Mouse (Mus musculus) liver, adult (tissue): Measurements from ENCODE around the gene Dpp8.

Source experiments
- GATA4 ChIP-seq: IDR thresholded peaks from 2 replicates; pipeline ENCODE4 v1.6.1; 2014; ENCODE audit warnings: mild to moderate bottlenecking, low read length; ENCODE audit not compliant: insufficient replicate concordance

Dpp8 gene

GRCm38 (mm10) chr9:65018588-65019121 is 13.6 kb upstream of the Dpp8 start:
- TF ChIP-seq GATA4: no peak

DNA sequence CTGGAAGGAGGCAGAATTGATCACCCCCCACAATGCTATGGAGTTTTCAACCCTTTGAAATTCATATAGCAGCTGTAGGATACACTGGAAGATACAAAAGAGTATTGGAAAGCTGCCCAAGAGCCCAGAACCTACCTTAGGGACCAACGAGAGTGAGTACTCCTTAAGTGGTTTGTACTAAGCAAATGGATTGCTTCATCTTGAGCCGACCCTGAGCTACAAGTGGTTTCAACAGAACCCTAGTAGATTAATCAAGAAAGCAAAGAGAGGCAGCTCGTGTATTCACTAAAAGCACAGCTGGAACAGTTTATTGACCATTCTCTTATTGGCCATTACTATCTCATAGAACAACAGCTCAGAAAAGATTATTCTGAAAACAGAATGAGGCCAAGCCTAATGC is 13.1 kb upstream of the Dpp8 start:
- TF ChIP-seq GATA4: no peak

DNA sequence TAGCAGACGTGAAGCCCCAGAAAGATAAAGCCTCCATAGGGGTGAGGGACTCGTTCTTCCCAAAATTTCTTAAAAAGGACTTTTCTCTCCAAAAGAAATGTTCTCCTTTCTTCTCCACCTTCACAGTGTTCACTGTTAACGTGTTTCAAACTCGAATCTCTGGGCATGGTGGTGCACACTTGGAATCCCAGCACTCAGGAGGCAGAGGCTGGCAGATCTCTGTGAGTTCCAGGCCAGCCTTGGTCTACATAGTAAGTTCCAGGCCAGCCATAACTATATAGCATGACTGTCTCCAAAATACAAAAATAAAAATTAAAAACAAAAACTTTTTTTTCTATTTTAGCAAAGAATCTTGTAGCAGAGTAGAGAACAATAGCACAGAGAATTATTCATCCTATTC is 12.1 kb upstream of the Dpp8 start:
- TF ChIP-seq GATA4: no peak

DNA sequence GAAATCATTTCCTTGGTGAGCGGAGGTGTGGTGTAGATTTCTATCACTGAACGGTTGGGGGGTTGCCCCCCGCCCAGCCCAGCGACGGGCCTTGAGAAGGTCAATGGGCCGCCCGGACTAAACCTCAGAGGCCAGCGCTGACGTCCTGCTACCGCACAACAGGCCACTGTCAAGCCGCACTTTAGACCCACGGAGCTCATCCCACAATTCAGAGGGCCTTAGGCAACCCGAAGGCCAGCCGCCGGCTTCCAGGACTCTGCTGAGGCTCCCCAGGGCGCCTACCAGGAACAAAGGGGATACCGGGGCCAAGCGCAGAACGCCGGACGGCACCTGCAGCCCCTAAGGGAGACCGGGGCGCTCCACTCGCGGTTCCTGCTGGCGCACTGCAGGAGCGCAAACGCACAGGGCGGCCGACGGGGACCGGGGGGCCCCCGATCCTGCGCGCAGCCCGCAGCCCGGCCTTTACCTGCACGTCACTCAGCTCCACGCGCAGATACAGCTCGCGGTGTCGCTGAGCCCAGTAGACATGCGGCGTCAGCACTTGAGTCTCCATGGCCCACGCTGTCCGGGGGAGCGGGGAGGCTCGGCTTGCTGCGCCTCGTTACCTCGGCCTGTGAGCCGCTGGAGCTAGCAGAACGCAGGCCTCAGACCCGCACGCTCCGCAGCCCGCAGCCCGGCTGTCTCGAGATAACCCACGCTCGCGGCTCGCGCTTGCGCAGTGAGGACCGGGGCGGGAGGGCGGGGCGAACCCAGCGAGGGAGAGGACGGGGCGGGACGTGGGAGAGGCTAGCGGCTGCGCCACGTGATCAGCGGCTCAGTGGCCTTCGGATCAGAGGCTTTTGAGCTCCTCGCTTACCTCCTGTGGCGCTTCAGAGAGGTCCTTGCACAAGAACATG is 11.0 kb upstream of the Dpp8 start, which contains the start of gene Hacd3:
Gene Hacd3, minus strand, starts transcription at position 703 of the 896 bp plus-strand sequence.
- peak; percentile 85; the same call in 1 of the 2 replicates for TF ChIP-seq GATA4

- TF ChIP-seq GATA4: no peak
These were observed 10.2 kb upstream of the Dpp8 start for GRCm38 (mm10) chr9:65021887-65022579.

DNA sequence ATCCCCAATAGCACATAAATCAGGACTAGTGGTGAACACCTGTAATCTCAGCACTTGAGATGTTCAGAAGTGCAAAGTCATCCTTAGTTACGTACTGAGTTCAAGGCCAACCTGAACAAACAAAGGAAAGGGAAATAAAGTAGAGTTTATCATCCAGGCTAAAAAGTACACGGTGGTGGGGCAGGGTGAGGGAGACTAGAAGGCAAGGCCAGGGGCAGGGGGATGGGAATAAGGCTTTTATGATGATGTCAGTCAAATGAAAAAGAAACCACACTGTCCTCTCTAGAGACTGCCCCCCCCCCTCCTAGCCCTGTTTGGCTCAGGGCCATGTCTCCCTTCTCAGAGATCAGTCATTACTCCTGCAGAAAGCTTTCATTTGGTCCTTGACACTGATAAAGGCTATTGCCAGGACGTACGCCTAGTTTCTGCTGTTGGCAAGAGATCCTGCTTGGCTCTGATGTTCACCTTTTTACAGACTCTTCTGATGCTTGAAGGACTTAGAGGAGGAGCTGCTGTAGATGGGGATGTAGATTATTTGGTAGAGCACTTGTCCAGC is 9.6 kb upstream of the Dpp8 start:
- no peak for TF ChIP-seq GATA4

- peak; percentile 96 for TF ChIP-seq GATA4
These were observed 8.8 kb upstream of the Dpp8 start for GRCm38 (mm10) chr9:65023447-65023846.

DNA sequence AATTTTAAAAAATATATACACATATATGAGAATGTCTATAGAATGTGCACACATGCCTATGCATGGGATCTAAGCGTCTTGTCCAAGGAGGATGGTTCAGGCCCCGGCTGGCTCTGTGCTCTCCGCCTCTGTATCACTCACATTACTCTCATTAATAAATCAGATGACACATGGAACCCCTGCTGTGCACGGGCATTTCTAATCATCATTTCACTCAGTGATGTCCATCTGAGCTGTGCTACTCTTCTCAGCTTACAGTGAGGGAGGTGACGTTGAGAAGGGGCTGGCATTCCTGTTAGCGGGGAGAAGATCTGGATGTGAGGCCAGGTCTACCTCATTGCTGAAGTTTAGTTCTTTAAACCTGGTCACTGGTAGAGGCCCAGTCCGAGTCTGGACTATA is 5.0 kb upstream of the Dpp8 start:
- no peak for TF ChIP-seq GATA4

DNA sequence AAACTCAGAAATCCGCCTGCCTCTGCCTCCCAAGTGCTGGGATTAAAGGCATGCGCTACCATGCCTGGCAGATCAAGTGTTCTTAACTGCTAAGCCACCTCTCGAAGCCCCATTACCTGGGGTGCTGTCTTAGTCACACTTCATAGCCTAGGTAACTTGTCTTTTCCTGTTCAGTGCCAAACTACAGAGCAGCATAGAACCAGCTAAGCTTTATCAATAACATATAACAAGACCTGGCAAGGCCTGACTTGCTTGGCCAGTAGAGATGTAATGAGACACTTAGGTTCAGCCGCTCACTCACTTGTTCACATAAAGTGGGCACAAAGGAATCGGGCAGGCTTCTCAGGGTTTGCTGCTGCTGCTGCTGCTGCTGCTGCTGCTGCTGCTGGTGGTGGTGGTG is 3.9 kb upstream of the Dpp8 start:
- no peak for TF ChIP-seq GATA4

GRCm38 (mm10) chr9:65031894-65032268 is 333 bp upstream of the Dpp8 start:
- TF ChIP-seq GATA4: no peak

GRCm38 (mm10) chr9:65036456-65036855 is 4.2 kb downstream of the Dpp8 start:
- TF ChIP-seq GATA4: no peak

DNA sequence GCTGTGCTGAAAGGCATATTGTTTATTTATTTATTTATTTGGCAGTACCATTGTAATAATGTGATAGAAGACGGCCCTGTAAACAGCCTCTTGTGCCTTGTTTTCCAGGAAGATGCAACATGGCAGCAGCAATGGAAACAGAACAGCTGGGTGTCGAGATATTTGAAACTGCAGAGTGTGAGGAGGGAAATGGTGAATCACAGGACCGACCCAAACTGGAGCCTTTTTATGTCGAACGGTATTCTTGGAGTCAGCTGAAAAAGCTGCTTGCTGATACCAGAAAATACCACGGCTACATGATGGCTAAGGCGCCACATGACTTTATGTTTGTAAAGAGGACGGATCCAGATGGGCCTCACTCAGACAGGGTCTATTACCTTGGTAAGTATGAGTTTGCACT is 4.6 kb downstream of the Dpp8 start:
- TF ChIP-seq GATA4: no peak

- TF ChIP-seq GATA4: no peak
These were observed 9.2 kb downstream of the Dpp8 start for GRCm38 (mm10) chr9:65041430-65041829.

- no peak for TF ChIP-seq GATA4
These were observed 14.8 kb downstream of the Dpp8 start for GRCm38 (mm10) chr9:65046993-65047392.

GRCm38 (mm10) chr9:65049422-65049821 is 17.2 kb downstream of the Dpp8 start:
- no peak for TF ChIP-seq GATA4

- TF ChIP-seq GATA4: no peak
These were observed 18.8 kb downstream of the Dpp8 start for GRCm38 (mm10) chr9:65050981-65051380.
